Mouse (Mus musculus) brain, embryonic 14.5 days (tissue): ENCODE results near the gene Oas1g. TPM values are rescaled to one million over a fixed set of nuclear protein-coding genes. Genes with fewer than 3 reads are reported as not detected.

Experiments
- DNase-seq: peaks from one replicate; pipeline ENCODE4 v3.0.0-alpha.2; 2011; ENCODE audit warnings: low read depth
- CTCF ChIP-seq: fragments of 200-500 bp; IDR thresholded peaks from 2 replicates; pipeline ENCODE4 v1.5.1; 2012; ENCODE audit warnings: inconsistent platforms, mild to moderate bottlenecking, moderate library complexity, borderline replicate concordance; ENCODE audit not compliant: insufficient read depth, insufficient read length; ENCODE audit errors: extremely low read depth
- POLR2A ChIP-seq: fragments of 200-500 bp; IDR thresholded peaks from 2 replicates; pipeline ENCODE4 v1.6.1; 2012; ENCODE audit warnings: mild to moderate bottlenecking, inconsistent platforms, borderline replicate concordance; ENCODE audit not compliant: poor library complexity, insufficient read depth, insufficient read length, severe bottlenecking; ENCODE audit errors: extremely low read depth
- polyA plus RNA-seq: library from polyadenylated mRNA; depleted of rRNA; stranded (reverse); fragments of >200 nt; gene quantifications from 2 replicates; pipeline ENCODE4 v1.2.3, GENCODE M21; 2012; rRNA removed

Oas1g gene
- polyA plus RNA-seq, 1 experiment: 0.16 TPM

GRCm38 (mm10) chr5:120833335-120834280, 53.8 kb downstream of the Oas1g start:
- DNase-seq: peak; percentile 69
- TF ChIP-seq CTCF (no peak), POLR2A (no peak)

- TF ChIP-seq CTCF: no peak
- no peak for TF ChIP-seq POLR2A
- no peak for DNase-seq
Measured at GRCm38 (mm10) chr5:120831031-120831430, 56.4 kb downstream of the Oas1g start.

Other genes with a start within 250 kb of the Oas1g start
- gene Rasal1, start 238.8 kb downstream of the Oas1g start, polyA plus RNA-seq: 1.00 and 2.8 TPM in 2 replicates
- gene Dtx1, start 175.7 kb downstream of the Oas1g start, polyA plus RNA-seq: 119 and 150 TPM in 2 replicates
- gene Oas2, start 137.8 kb downstream of the Oas1g start, polyA plus RNA-seq: 0.41 and 0.49 TPM in 2 replicates
- gene Oas3, start 110.0 kb downstream of the Oas1g start, polyA plus RNA-seq: 0.40 and 0.67 TPM in 2 replicates
- 0.10 and 0.19 TPM in 2 replicates for gene Oas1e, start 92.1 kb downstream of the Oas1g start, polyA plus RNA-seq
- gene Oas1c, start 75.1 kb downstream of the Oas1g start, polyA plus RNA-seq: 0.40 and 0.56 TPM in 2 replicates
- not detected in 2 replicates for gene Oas1f, start 40.2 kb downstream of the Oas1g start, polyA plus RNA-seq
- gene Oas1h, start 26.2 kb downstream of the Oas1g start, polyA plus RNA-seq: not detected in 2 replicates
- 0.32 and 0.56 TPM in 2 replicates for gene Oas1a, start 19.9 kb upstream of the Oas1g start, polyA plus RNA-seq
- 0.11 TPM in 1 of 2 replicates, not detected in the other for gene Oas1d, start 26.9 kb upstream of the Oas1g start, polyA plus RNA-seq
- gene Rph3a, start 122.5 kb upstream of the Oas1g start, polyA plus RNA-seq: 21.8 and 31.1 TPM in 2 replicates